7 mouse cellular contexts compared by ENCODE assay signal in the genomic region with DNA sequence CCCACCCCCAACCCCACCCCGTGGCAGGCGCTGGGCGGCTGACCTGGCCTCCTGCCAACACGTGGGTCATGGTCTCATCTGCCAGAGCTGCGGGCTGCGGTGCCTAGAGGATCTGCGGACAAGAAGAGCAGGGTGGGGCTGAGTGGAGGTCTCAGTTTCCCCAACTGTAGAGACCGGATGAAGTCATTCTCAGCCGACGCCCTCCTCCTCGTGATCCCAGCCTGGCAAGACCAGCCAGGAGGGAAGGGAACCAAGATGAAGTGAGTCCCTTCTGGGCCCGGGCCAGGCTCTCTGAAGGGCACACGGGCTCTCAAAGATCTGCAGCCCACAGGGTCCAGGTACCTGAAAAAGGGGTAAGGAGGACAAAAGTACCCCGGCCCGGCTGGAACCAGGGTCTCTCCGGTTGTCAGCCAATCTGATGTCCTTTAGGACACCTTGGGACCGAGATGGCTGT. TPM values are rescaled to one million over a fixed set of nuclear protein-coding genes. Genes with fewer than 3 reads are reported as not detected.
DNase-seq lines count a peak whose midpoint lies in the region; ATAC-seq and TF ChIP-seq lines count a peak whose summit lies in the region.

No protein-coding gene starts in this region.

- H3K4me2 ChIP-seq in intestine, postnatal 0 days (replicated peaks; ENCODE audit: low read depth) = peak overlapping the region; percentile 77
- peak overlapping the region; percentile 57 for H3K4me2 ChIP-seq in stomach, embryonic 14.5 days (replicated peaks; ENCODE audit: low read depth, low read length)

- peak overlapping the region; percentile 45 for H3K9ac ChIP-seq in intestine, postnatal 0 days (ENCODE audit: low read depth, low read length)
- H3K9ac ChIP-seq in stomach, embryonic 14.5 days (replicated peaks; ENCODE audit: low read depth, low read length) = peak overlapping the region; percentile 25; the same call in 1 of the 2 replicates

- H3K27ac ChIP-seq in embryonic fibroblast, embryonic 13.5 days (ENCODE audit: insufficient read depth, low read length) = peak overlapping the region; percentile 2; the same call in 1 of the 2 replicates
- H3K27ac ChIP-seq in intestine, postnatal 0 days (ENCODE audit: low read depth, low read length) = peak overlapping the region; percentile 46; the same call in 1 of the 2 replicates
- no peak overlapping the region for H3K27ac ChIP-seq in stomach, embryonic 14.5 days (ENCODE audit: low read length)

- no peak for TF ChIP-seq CTCF in embryonic fibroblast, embryonic 13.5 days (IDR thresholded peaks at IDR 0.05; ENCODE audit: borderline replicate concordance, insufficient read depth, low read length)
- TF ChIP-seq CTCF in intestine, postnatal 0 days (IDR thresholded peaks at IDR 0.05; ENCODE audit: low read depth) = no peak

- H3K4me1 ChIP-seq in megakaryocyte, embryonic 14.5 days = peaks cover 84% of the 10 kb centered on the region
- H3K4me1 ChIP-seq in embryonic fibroblast, embryonic 13.5 days (ENCODE audit: control insufficient read depth, insufficient read depth, low read length) = peaks cover 4% of the 10 kb centered on the region; the same call in 1 of the 2 replicates
- H3K4me1 ChIP-seq in intestine, postnatal 0 days (replicated peaks; ENCODE audit: control insufficient read depth, insufficient read depth, low read length) = peaks cover 9% of the 10 kb centered on the region; the same call in 1 of the 2 replicates
- peaks cover 35% of the 10 kb centered on the region; the same call in 1 of the 2 replicates for H3K4me1 ChIP-seq in stomach, embryonic 14.5 days (ENCODE audit: control insufficient read depth, insufficient read depth, low read length)

- H3K4me3 ChIP-seq in megakaryocyte, embryonic 14.5 days (replicated peaks) = peak overlapping the region; percentile 93
- H3K4me3 ChIP-seq in embryonic fibroblast, embryonic 13.5 days (ENCODE audit: insufficient read depth, low read length) = peak overlapping the region; percentile 65
- H3K4me3 ChIP-seq in intestine, postnatal 0 days (ENCODE audit: low read depth, low read length) = peak overlapping the region; percentile 45
- H3K4me3 ChIP-seq in stomach, embryonic 14.5 days (ENCODE audit: low read depth, low read length) = peak overlapping the region; percentile 34

- TF ChIP-seq POLR2A in embryonic fibroblast, embryonic 13.5 days (IDR thresholded peaks at IDR 0.05; ENCODE audit: low read depth, low read length) = peak; percentile 32; the same call in 1 of the 2 replicates

- H3K9me3 ChIP-seq in megakaryocyte, embryonic 14.5 days = no peaks in the 10 kb centered on the region
- no peaks in the 10 kb centered on the region for H3K9me3 ChIP-seq in intestine, postnatal 0 days (ENCODE audit: control insufficient read depth)
- no peaks in the 10 kb centered on the region for H3K9me3 ChIP-seq in stomach, embryonic 14.5 days (ENCODE audit: control insufficient read depth, low read depth, low read length)

- no peaks in the 10 kb centered on the region for H3K36me3 ChIP-seq in megakaryocyte, embryonic 14.5 days (replicated peaks; ENCODE audit: low read length)
- H3K36me3 ChIP-seq in intestine, postnatal 0 days (ENCODE audit: control insufficient read depth, insufficient read depth) = no peaks in the 10 kb centered on the region; the same call in 1 of the 2 replicates
- no peaks in the 10 kb centered on the region for H3K36me3 ChIP-seq in stomach, embryonic 14.5 days (ENCODE audit: control insufficient read depth, insufficient read depth, low read length)

- no peak for ATAC-seq in megakaryocyte, adult 5-6 weeks (ENCODE audit: poor library complexity, severe bottlenecking)
- no peak for ATAC-seq in intestine, postnatal 0 days
- ATAC-seq in stomach, embryonic 14.5 days (ENCODE audit: insufficient number of reproducible peaks, insufficient read depth, low FRiP score, low read depth) = no peak

- H3K27me3 ChIP-seq in megakaryocyte, embryonic 14.5 days (replicated peaks) = peaks cover 48% of the 10 kb centered on the region
- H3K27me3 ChIP-seq in intestine, postnatal 0 days (replicated peaks; ENCODE audit: control insufficient read depth, insufficient read depth, low read length) = peaks cover 2% of the 10 kb centered on the region
- H3K27me3 ChIP-seq in stomach, embryonic 14.5 days (ENCODE audit: control insufficient read depth, insufficient read depth, low read length) = peaks cover 51% of the 10 kb centered on the region

- 11% methylated on average over 17 of the region's 17 CpGs for WGBS in intestine, postnatal 0 days
- 11% methylated on average over 17 of the region's 17 CpGs for WGBS in stomach, embryonic 14.5 days

- DNase-seq in layer of hippocampus, postnatal 36 days = no peak
- DNase-seq in ovary, postnatal 10 days (ENCODE audit: low spot score) = no peak

RNA-seq across cellular contexts. Expression of a gene that starts 0.7 kb away (rescaled TPM):
- polyA plus RNA-seq in megakaryocyte, embryonic 14.5 days (2012; ENCODE audit: insufficient read depth, low replicate concordance) = 27.2 and 34.8 TPM in 2 replicates
- total RNA-seq in megakaryocyte, adult 5-6 weeks (2015) = 0.07 TPM in 1 of 2 replicates, not detected in the other
- not detected in 2 replicates for total RNA-seq in megakaryocyte, adult 5-6 weeks (2017)
- polyA plus RNA-seq in embryonic fibroblast, embryonic 13.5 days (2011; ENCODE audit: insufficient read length, low read depth, missing spikeins) = 22.9 and 30.1 TPM in 2 replicates
- 46.7 and 50.4 TPM in 2 replicates for polyA plus RNA-seq in intestine, postnatal 0 days (2015; fragmentation: Nextera tagmentation; extraction: Ambion mirVana)
- 13.6 and 13.8 TPM in 2 replicates for polyA plus RNA-seq in stomach, embryonic 14.5 days (2014; fragmentation: Nextera tagmentation; extraction: Ambion mirVana)
- 1 to 10 TPM; 4.9 to 5.2 TPM for total RNA-seq in layer of hippocampus, postnatal 36 days (2021)

RNA-seq across cellular contexts. Expression of a gene that starts 8.7 kb away (rescaled TPM):
- not detected in 2 replicates for polyA plus RNA-seq in megakaryocyte, embryonic 14.5 days (2012; ENCODE audit: insufficient read depth, low replicate concordance)
- total RNA-seq in megakaryocyte, adult 5-6 weeks (2015) = not detected in 2 replicates
- not detected in 2 replicates for total RNA-seq in megakaryocyte, adult 5-6 weeks (2017)
- not detected in 2 replicates for polyA plus RNA-seq in embryonic fibroblast, embryonic 13.5 days (2011; ENCODE audit: insufficient read length, low read depth, missing spikeins)
- polyA plus RNA-seq in intestine, postnatal 0 days (2015; fragmentation: Nextera tagmentation; extraction: Ambion mirVana) = 0.09 and 0.20 TPM in 2 replicates
- 0.30 and 0.62 TPM in 2 replicates for polyA plus RNA-seq in stomach, embryonic 14.5 days (2014; fragmentation: Nextera tagmentation; extraction: Ambion mirVana)
- total RNA-seq in layer of hippocampus, postnatal 36 days (2021) = 10 to 100 TPM; 23.2 to 23.4 TPM

RNA-seq across cellular contexts. Expression of a gene that starts 17.8 kb away (rescaled TPM):
- polyA plus RNA-seq in megakaryocyte, embryonic 14.5 days (2012; ENCODE audit: insufficient read depth, low replicate concordance) = 19.0 and 21.1 TPM in 2 replicates
- 0.16 and 0.96 TPM in 2 replicates for total RNA-seq in megakaryocyte, adult 5-6 weeks (2015)
- 0.37 TPM in 1 of 2 replicates, not detected in the other for total RNA-seq in megakaryocyte, adult 5-6 weeks (2017)
- polyA plus RNA-seq in embryonic fibroblast, embryonic 13.5 days (2011; ENCODE audit: insufficient read length, low read depth, missing spikeins) = 1.5 and 1.7 TPM in 2 replicates
- 261 and 282 TPM in 2 replicates for polyA plus RNA-seq in intestine, postnatal 0 days (2015; fragmentation: Nextera tagmentation; extraction: Ambion mirVana)
- polyA plus RNA-seq in stomach, embryonic 14.5 days (2014; fragmentation: Nextera tagmentation; extraction: Ambion mirVana) = 18.0 and 18.5 TPM in 2 replicates
- 10 to 100 TPM in 1 of 2 experiments, 1 to 10 TPM in 1; 8.6 to 10.3 TPM for total RNA-seq in layer of hippocampus, postnatal 36 days (2021)

RNA-seq across cellular contexts. Expression of a gene that starts 18.2 kb away (rescaled TPM):
- polyA plus RNA-seq in megakaryocyte, embryonic 14.5 days (2012; ENCODE audit: insufficient read depth, low replicate concordance) = 15.1 and 26.0 TPM in 2 replicates
- total RNA-seq in megakaryocyte, adult 5-6 weeks (2015) = 0.32 and 0.83 TPM in 2 replicates
- total RNA-seq in megakaryocyte, adult 5-6 weeks (2017) = not detected in 2 replicates
- 0.42 and 0.81 TPM in 2 replicates for polyA plus RNA-seq in embryonic fibroblast, embryonic 13.5 days (2011; ENCODE audit: insufficient read length, low read depth, missing spikeins)
- 13.1 and 18.8 TPM in 2 replicates for polyA plus RNA-seq in intestine, postnatal 0 days (2015; fragmentation: Nextera tagmentation; extraction: Ambion mirVana)
- polyA plus RNA-seq in stomach, embryonic 14.5 days (2014; fragmentation: Nextera tagmentation; extraction: Ambion mirVana) = 4.5 and 5.6 TPM in 2 replicates
- 1 to 10 TPM; 2.2 to 2.6 TPM for total RNA-seq in layer of hippocampus, postnatal 36 days (2021)

RNA-seq across cellular contexts. Expression of a gene that starts 27.2 kb away (rescaled TPM):
- 62.0 and 88.2 TPM in 2 replicates for polyA plus RNA-seq in megakaryocyte, embryonic 14.5 days (2012; ENCODE audit: insufficient read depth, low replicate concordance)
- total RNA-seq in megakaryocyte, adult 5-6 weeks (2015) = 25.6 and 27.4 TPM in 2 replicates
- total RNA-seq in megakaryocyte, adult 5-6 weeks (2017) = 13.8 and 17.8 TPM in 2 replicates
- polyA plus RNA-seq in embryonic fibroblast, embryonic 13.5 days (2011; ENCODE audit: insufficient read length, low read depth, missing spikeins) = 16.4 and 18.6 TPM in 2 replicates
- polyA plus RNA-seq in intestine, postnatal 0 days (2015; fragmentation: Nextera tagmentation; extraction: Ambion mirVana) = 85.2 and 87.6 TPM in 2 replicates
- polyA plus RNA-seq in stomach, embryonic 14.5 days (2014; fragmentation: Nextera tagmentation; extraction: Ambion mirVana) = 39.6 and 43.0 TPM in 2 replicates
- total RNA-seq in layer of hippocampus, postnatal 36 days (2021) = 10 to 100 TPM; 22.4 to 23.0 TPM

Comparison
In these comparisons a context has a peak if more than half of its experiments do, and no peak if none do; other contexts are left out.
1. H3K4me3 ChIP-seq: peak in every context shown above with its lines; median percentile 93 in megakaryocyte, embryonic 14.5 days; 65 in embryonic fibroblast, embryonic 13.5 days; 45 in intestine, postnatal 0 days; 34 in stomach, embryonic 14.5 days.
2. RNA of a gene that starts 17.8 kb away (polyA plus RNA-seq): 261 to 282 TPM in intestine, postnatal 0 days; 19.0 to 21.1 TPM in megakaryocyte, embryonic 14.5 days, 18.0 to 18.5 TPM in stomach, embryonic 14.5 days and 1.5 to 1.7 TPM in embryonic fibroblast, embryonic 13.5 days; every median in the first group is over 10 times any median in the second.